Comparison of ENCODE assay signal across 1 mouse cellular context in genomic region chr8:106884094-106884493, GRCm38 (mm10). TPM values are rescaled to one million over a fixed set of nuclear protein-coding genes. Genes with fewer than 3 reads are reported as not detected.
"Had no signal": no experiment of that assay in that cellular context is flagged by ENCODE, and none has a peak within 500 bp of the region (broad histone marks: within the 10 kb centered on the region; RNA-seq: fewer than 3 reads in every experiment).

No protein-coding gene starts in this region.

RNA-seq across cellular contexts. Expression of gene Has3, which starts 14.1 kb away (rescaled TPM):
- polyA plus RNA-seq: erythroblast, embryonic 14.5 days had no signal
